Mouse (Mus musculus): Measurements from ENCODE around the gene Tnip1.

DNA sequence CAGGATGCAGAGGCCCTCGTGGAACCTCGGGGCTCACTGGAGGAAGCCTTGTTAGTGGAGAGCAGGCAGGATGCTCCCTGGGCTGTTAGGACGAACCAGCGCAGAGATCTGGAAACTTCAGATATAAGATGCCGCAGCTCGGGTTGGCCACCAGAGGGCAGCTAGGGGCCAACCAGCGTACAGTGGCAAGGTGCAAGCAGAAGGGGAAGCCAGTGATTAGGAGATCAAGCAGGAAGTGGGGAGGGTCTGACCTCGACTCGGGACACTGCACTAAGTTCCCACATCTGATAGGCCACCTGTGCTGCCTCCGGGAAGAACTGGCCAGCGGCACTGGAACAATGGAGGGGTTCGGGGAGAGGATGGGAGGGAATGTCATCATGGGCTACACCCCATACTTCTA lies 35.6 kb upstream of the Tnip1 start:
- TF ChIP-seq CTCF (IDR thresholded peaks at IDR 0.05) (peak; percentile 95), EP300 (IDR thresholded peaks at IDR 0.05) (no peak)

All from lung, postnatal 0 days (tissue).